Mouse (Mus musculus): ENCODE data around the gene Arsk. TPM values are rescaled to one million over a fixed set of nuclear protein-coding genes. Genes with fewer than 3 reads are reported as not detected.

The Arsk gene
- total and polyA plus RNA-seq, 3 experiments = 2.7 to 4.3 TPM; not detected in 1

- no peaks in the 10 kb centered on the region for H3K27me3 ChIP-seq (ENCODE audit: control insufficient read depth in 1 of 2, insufficient read depth in 2 of 2, low read length in 2 of 2)
- H3K79me2 ChIP-seq (ENCODE audit: control insufficient read depth, insufficient read depth, low read length, poor library complexity) = peaks cover 16% of the 10 kb centered on the region
- peaks cover 8 to 11% of the 10 kb centered on the region in 2 experiments for H3K4me1 ChIP-seq (ENCODE audit: control insufficient read depth in 1 of 2, insufficient read depth in 2 of 2, low read length in 2 of 2)
- peak overlapping the region; percentile 32 for H3K9ac ChIP-seq (ENCODE audit: control insufficient read depth, low read depth, low read length, poor library complexity, severe bottlenecking)
- peak overlapping the region; percentile 27 to 44 for H3K4me3 ChIP-seq (ENCODE audit: control insufficient read depth in 1 of 2, insufficient read depth in 1 of 2, low read depth in 2 of 2, low read length in 2 of 2)
- no peak for DNase-seq (ENCODE audit: low read depth, low spot score)
- TF ChIP-seq JUND (IDR thresholded peaks at IDR 0.05; ENCODE audit: low read depth, low read length) = no peak
- no peak for TF ChIP-seq BHLHE40 (IDR thresholded peaks at IDR 0.05; ENCODE audit: borderline replicate concordance, low read depth, low read length)
- TF ChIP-seq MAFK (IDR thresholded peaks at IDR 0.05; ENCODE audit: borderline replicate concordance, low read depth, low read length) = no peak
- no peak for TF ChIP-seq MYC (IDR thresholded peaks at IDR 0.05; ENCODE audit: low read depth, low read length)
- TF ChIP-seq NRF1 (IDR thresholded peaks at IDR 0.05; ENCODE audit: insufficient read depth, low read depth, low read length, poor library complexity, severe bottlenecking) = no peak
- no peak for TF ChIP-seq NELFE (IDR thresholded peaks at IDR 0.05; ENCODE audit: low read depth, low read length)
- no peak overlapping the region for H3K27ac ChIP-seq (ENCODE audit: control insufficient read depth, low read depth, low read length)
- peaks cover 0 to 14% of the 10 kb centered on the region in 2 experiments; a peak in 2 of 4 replicates for H3K36me3 ChIP-seq (ENCODE audit: control insufficient read depth in 1 of 2, insufficient read depth in 2 of 2, low read length in 2 of 2)
- no peaks in the 10 kb centered on the region for H3K9me3 ChIP-seq (replicated peaks; ENCODE audit: insufficient read depth, low read length)
These were observed 79.5 kb downstream of the Arsk start for GRCm38 (mm10) chr13:76018844-76019400.

DNA sequence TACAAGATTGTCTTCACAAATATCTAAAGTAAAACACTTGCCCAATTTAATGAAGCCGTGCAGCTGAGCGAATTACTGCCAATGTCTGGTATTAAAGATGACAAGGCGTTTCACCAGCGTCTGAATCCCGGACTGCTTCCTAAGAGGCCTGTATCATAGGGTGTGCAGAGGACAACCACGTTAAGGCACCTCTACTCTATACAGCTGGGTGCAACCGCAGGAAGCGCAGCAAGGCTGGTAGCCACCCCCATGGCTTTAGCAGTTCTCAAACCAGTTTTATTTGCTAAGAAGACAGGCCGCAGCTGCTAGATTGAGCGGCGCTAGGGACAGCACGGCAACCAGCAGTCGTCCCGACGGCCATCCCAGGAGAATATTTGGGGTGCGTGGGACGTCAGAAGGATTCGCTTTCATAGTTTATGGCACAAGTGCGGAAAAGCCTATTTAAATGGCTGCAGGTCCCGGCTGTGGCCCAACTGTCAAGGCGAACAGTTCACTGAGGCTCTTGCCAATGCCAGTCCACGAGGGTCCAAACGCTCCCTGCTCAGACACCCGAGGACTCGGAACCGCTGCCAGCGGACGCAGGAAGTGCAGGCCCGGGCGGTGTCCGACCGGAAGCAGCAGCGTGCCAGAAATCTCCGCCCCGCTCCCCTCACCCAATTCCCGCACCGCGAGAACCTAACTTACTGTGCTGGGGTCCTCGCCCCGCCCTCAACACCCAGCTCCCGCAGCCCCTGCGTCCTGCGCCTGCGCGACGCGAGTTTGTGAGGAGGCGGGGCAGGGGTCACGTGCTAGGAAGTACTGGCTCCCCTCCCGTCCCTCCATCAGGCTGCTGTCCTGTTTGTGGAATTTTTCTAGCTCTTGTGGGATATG is 80.3 kb downstream of the Arsk start, which contains the start of gene Rfesd:
Gene Rfesd (minus strand): TSS at position 746 of the 870 bp plus-strand sequence.
- Histone ChIP-seq H3K9ac (ENCODE audit: control insufficient read depth, low read depth, low read length, poor library complexity, severe bottlenecking) (peak within 1 kb of the TSS; percentile 96), H3K9me3 (replicated peaks; ENCODE audit: insufficient read depth, low read length) (no peaks in the 10 kb centered on the region)
- TF ChIP-seq MYC (IDR thresholded peaks at IDR 0.05; ENCODE audit: low read depth, low read length) (peak; percentile 79), TBP (IDR thresholded peaks at IDR 0.05; ENCODE audit: low read depth, low read length) (peak; percentile 81; the same call in 1 of the 2 replicates), EP300 (IDR thresholded peaks at IDR 0.05; ENCODE audit: low read depth in 1 of 2, low read length in 2 of 2) (peak in 1 of 2 experiments; percentile 10; a peak in 1 of 4 replicates), CTCF (IDR thresholded peaks at IDR 0.05 in 2 of 3, conservative IDR thresholded peaks at IDR 0.05 in 1 of 3; ENCODE audit: control insufficient read depth in 1 of 3, insufficient read depth in 1 of 3, low read depth in 2 of 3, low read length in 3 of 3, poor library complexity in 1 of 3, severe bottlenecking in 1 of 3) (no peak), MYB (IDR thresholded peaks at IDR 0.05; ENCODE audit: low read depth, low read length) (no peak), USF2 (IDR thresholded peaks at IDR 0.05; ENCODE audit: borderline replicate concordance in 1 of 2, insufficient read depth in 1 of 2, low read depth in 1 of 2, low read length in 2 of 2) (peak in 1 of 2 experiments; percentile 79; a peak in 2 of 4 replicates), BHLHE40 (IDR thresholded peaks at IDR 0.05; ENCODE audit: borderline replicate concordance, low read depth, low read length) (peak; percentile 79; the same call in 1 of the 2 replicates), ZMIZ1 (IDR thresholded peaks at IDR 0.05; ENCODE audit: low read depth, low read length) (peak; percentile 81), E2F4 (IDR thresholded peaks at IDR 0.05; ENCODE audit: borderline replicate concordance, low read depth, low read length) (no peak), KAT2A (conservative IDR thresholded peaks at IDR 0.05; ENCODE audit: low read depth, low read length) (no peak; the same call in 1 of the 2 replicates), POLR2AphosphoS5 (IDR thresholded peaks at IDR 0.05; ENCODE audit: borderline replicate concordance, low read depth, low read length) (no peak), POLR2AphosphoS2 (IDR thresholded peaks at IDR 0.05; ENCODE audit: low read length) (peak; percentile 70; the same call in 1 of the 2 replicates), TCF12 (IDR thresholded peaks at IDR 0.05; ENCODE audit: low read depth, low read length) (peak; percentile 61; the same call in 1 of the 2 replicates), CHD1 (IDR thresholded peaks at IDR 0.05; ENCODE audit: low read depth, low read length) (no peak), RCOR1 (IDR thresholded peaks at IDR 0.05; ENCODE audit: low read depth, low read length) (0 out of 2 replicates have a peak, but pooled peaks have one; percentile 40), POLR2A (IDR thresholded peaks at IDR 0.05; ENCODE audit: control insufficient read depth in 1 of 2, insufficient read depth in 1 of 2, low read depth in 1 of 2, low read length in 2 of 2, poor library complexity in 1 of 2) (peak; percentile 72 to 96; a peak in 3 of 4 replicates), HCFC1 (IDR thresholded peaks at IDR 0.05; ENCODE audit: low read depth, low read length) (peak; percentile 83), TAL1 (IDR thresholded peaks at IDR 0.05; ENCODE audit: low read length) (no peak), MAZ (IDR thresholded peaks at IDR 0.05; ENCODE audit: low read depth, low read length) (0 out of 2 replicates have a peak, but pooled peaks have one; percentile 24), NRF1 (IDR thresholded peaks at IDR 0.05; ENCODE audit: insufficient read depth, low read depth, low read length, poor library complexity, severe bottlenecking) (peak; percentile 94), ETS1 (IDR thresholded peaks at IDR 0.05; ENCODE audit: low read depth, low read length) (peak; percentile 17; the same call in 1 of the 2 replicates), ZKSCAN1 (IDR thresholded peaks at IDR 0.05; ENCODE audit: low read depth, low read length) (no peak), NELFE (IDR thresholded peaks at IDR 0.05; ENCODE audit: low read depth, low read length) (peak; percentile 95), MXI1 (IDR thresholded peaks at IDR 0.05; ENCODE audit: low read depth, low read length) (0 out of 2 replicates have a peak, but pooled peaks have one; percentile 8)

More for the DNA sequence above, 80.3 kb downstream of the Arsk start, which contains the start of gene Rfesd:
- peak within 1 kb of the TSS; percentile 90 for H3K27ac ChIP-seq (ENCODE audit: control insufficient read depth, low read depth, low read length)
- peaks cover 21% of the 10 kb centered on the region for H3K79me2 ChIP-seq (ENCODE audit: control insufficient read depth, insufficient read depth, low read length, poor library complexity)
- H3K27me3 ChIP-seq (ENCODE audit: control insufficient read depth in 1 of 2, insufficient read depth in 2 of 2, low read length in 2 of 2) = no peaks in the 10 kb centered on the region
- H3K4me3 ChIP-seq (ENCODE audit: control insufficient read depth in 1 of 2, insufficient read depth in 1 of 2, low read depth in 2 of 2, low read length in 2 of 2) = peak within 1 kb of the TSS; percentile 70 to 94
- peaks cover 15% of the 10 kb centered on the region in 2 experiments for H3K4me1 ChIP-seq (ENCODE audit: control insufficient read depth in 1 of 2, insufficient read depth in 2 of 2, low read length in 2 of 2)
- H3K36me3 ChIP-seq (ENCODE audit: control insufficient read depth in 1 of 2, insufficient read depth in 2 of 2, low read length in 2 of 2) = peaks cover 0 to 19% of the 10 kb centered on the region in 2 experiments; a peak in 3 of 4 replicates
- peak; percentile 98 for DNase-seq (ENCODE audit: low read depth, low spot score)

Measured in MEL (cell line).